Mouse (Mus musculus): Measurements from ENCODE around the gene Olfr403.

DNA sequence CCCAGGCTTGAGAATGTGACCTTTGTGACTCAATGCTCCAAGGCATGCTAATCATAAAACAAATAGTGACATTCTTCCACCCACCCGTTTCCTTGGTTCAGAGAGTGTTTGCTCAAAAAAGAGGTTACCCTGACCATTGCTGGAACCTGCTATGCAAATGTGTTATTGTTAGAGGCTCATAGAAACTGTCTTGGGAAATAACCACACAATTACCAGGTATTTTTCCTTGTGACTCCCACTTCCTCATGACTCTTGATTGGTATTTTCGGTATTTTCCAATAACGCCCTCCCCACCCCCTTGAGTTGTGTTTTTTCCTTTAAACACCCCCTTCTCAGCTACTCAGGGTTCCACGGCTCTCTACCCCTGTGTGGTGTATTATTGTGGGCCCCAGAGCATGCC lies 2.3 kb upstream of the Olfr403 start:
- TF ChIP-seq CTCF (IDR thresholded peaks at IDR 0.05; ENCODE audit: control insufficient read depth, insufficient read depth, insufficient replicate concordance, low read depth, low read length) (no peak), POLR2A (IDR thresholded peaks at IDR 0.05; ENCODE audit: control insufficient read depth, low read depth, low read length) (no peak)

Measured in testis, adult 2 months (tissue).